Mouse (Mus musculus) intestine, embryonic 14.5 days (tissue): Measurements from ENCODE around the gene Olfr809. TPM values are rescaled to one million over a fixed set of nuclear protein-coding genes. Genes with fewer than 3 reads are reported as not detected.

ENCODE experiments used
- microRNA-seq: library from miRNA; unstranded; fragments of <30 nt; microRNA quantifications from one replicate; pipeline ENCODE4, GENCODE M21; 2016
- polyA plus RNA-seq: library from polyadenylated mRNA; unstranded; fragments of >200 nt; fragmentation: Nextera tagmentation; extraction: Ambion mirVana; gene quantifications from 2 replicates; pipeline ENCODE4 v1.2.1, GENCODE M21; 2014

Olfr809 gene
- polyA plus RNA-seq, 1 experiment from 2014 or later: not detected

Small RNAs within 50 kb of the gene (microRNA-seq; reads per million reads assigned to microRNA genes)
- gene Gm24485: not detected

Other genes starting within 250 kb of the Olfr809 start
- gene Olfr792, start 235.5 kb upstream of the Olfr809 start, polyA plus RNA-seq: not detected in 2 replicates
- not detected in 2 replicates for gene Olfr794, start 207.0 kb upstream of the Olfr809 start, polyA plus RNA-seq
- gene Olfr796, start 162.1 kb upstream of the Olfr809 start, polyA plus RNA-seq: not detected in 2 replicates
- not detected in 2 replicates for gene Olfr798, start 146.7 kb upstream of the Olfr809 start, polyA plus RNA-seq
- not detected in 2 replicates for gene Olfr799, start 137.2 kb upstream of the Olfr809 start, polyA plus RNA-seq
- gene Olfr800, start 116.9 kb upstream of the Olfr809 start, polyA plus RNA-seq: not detected in 2 replicates
- not detected in 2 replicates for gene Olfr801, start 100.8 kb upstream of the Olfr809 start, polyA plus RNA-seq
- not detected in 2 replicates for gene Olfr802, start 86.5 kb upstream of the Olfr809 start, polyA plus RNA-seq
- gene Olfr803, start 80.4 kb upstream of the Olfr809 start, polyA plus RNA-seq: not detected in 2 replicates
- gene Olfr804, start 71.4 kb upstream of the Olfr809 start, polyA plus RNA-seq: not detected in 2 replicates
- not detected in 2 replicates for gene Olfr805, start 45.3 kb upstream of the Olfr809 start, polyA plus RNA-seq
- not detected in 2 replicates for gene Olfr806, start 32.7 kb upstream of the Olfr809 start, polyA plus RNA-seq
- gene Olfr807, start 16.8 kb upstream of the Olfr809 start, polyA plus RNA-seq: not detected in 2 replicates
- not detected in 2 replicates for gene Olfr808, start 9.2 kb upstream of the Olfr809 start, polyA plus RNA-seq
- gene Olfr810, start 20.3 kb downstream of the Olfr809 start, polyA plus RNA-seq: not detected in 2 replicates
- not detected in 2 replicates for gene Olfr811, start 29.8 kb downstream of the Olfr809 start, polyA plus RNA-seq
- gene Olfr812, start 71.5 kb downstream of the Olfr809 start, polyA plus RNA-seq: not detected in 2 replicates
- not detected in 2 replicates for gene Olfr813, start 80.7 kb downstream of the Olfr809 start, polyA plus RNA-seq
- not detected in 2 replicates for gene Olfr814, start 105.2 kb downstream of the Olfr809 start, polyA plus RNA-seq
- gene Olfr815, start 131.2 kb downstream of the Olfr809 start, polyA plus RNA-seq: not detected in 2 replicates
- gene Olfr816, start 141.0 kb downstream of the Olfr809 start, polyA plus RNA-seq: not detected in 2 replicates
- gene Olfr818, start 174.5 kb downstream of the Olfr809 start, polyA plus RNA-seq: not detected in 2 replicates
- gene Olfr819, start 192.6 kb downstream of the Olfr809 start, polyA plus RNA-seq: not detected in 2 replicates
- gene Olfr247, start 201.5 kb downstream of the Olfr809 start, polyA plus RNA-seq: not detected in 2 replicates
- gene Gm10310, start 210.4 kb downstream of the Olfr809 start, polyA plus RNA-seq: not detected in 2 replicates
- not detected in 2 replicates for gene Olfr820, start 238.0 kb downstream of the Olfr809 start, polyA plus RNA-seq